Mouse (Mus musculus): ENCODE results near the gene Zfhx2.
"Not testable (repeated sequence)": the region's sequence is repeated elsewhere in the genome, so short reads cannot be mapped to it uniquely, and the experiment has no call there.

Gene Zfhx2

GRCm38 (mm10) chr14:55077481-55078365 lies 14.4 kb downstream of the Zfhx2 start:
- no peak for DNase-seq

GRCm38 (mm10) chr14:55076956-55077355 lies 15.2 kb downstream of the Zfhx2 start:
- no peak for DNase-seq

- DNase-seq: no peak
These were observed 15.9 kb downstream of the Zfhx2 start for GRCm38 (mm10) chr14:55076224-55076623.

GRCm38 (mm10) chr14:55074416-55074815 lies 17.7 kb downstream of the Zfhx2 start:
- DNase-seq: no peak

- no peak for DNase-seq
These were observed 20.4 kb downstream of the Zfhx2 start for GRCm38 (mm10) chr14:55071756-55072155.

GRCm38 (mm10) chr14:55066042-55066441 lies 26.1 kb downstream of the Zfhx2 start:
- DNase-seq: no peak

GRCm38 (mm10) chr14:55065391-55065790 lies 26.7 kb downstream of the Zfhx2 start:
- DNase-seq: no peak

GRCm38 (mm10) chr14:55064481-55065370 lies 27.4 kb downstream of the Zfhx2 start:
- no peak for DNase-seq

GRCm38 (mm10) chr14:55063581-55064381 lies 28.3 kb downstream of the Zfhx2 start:
- DNase-seq: no peak

GRCm38 (mm10) chr14:55063117-55063516 lies 29.0 kb downstream of the Zfhx2 start:
- no peak for DNase-seq

GRCm38 (mm10) chr14:55062626-55063025 lies 29.5 kb downstream of the Zfhx2 start:
- DNase-seq: no peak

- DNase-seq: no peak
These were observed 30.3 kb downstream of the Zfhx2 start for GRCm38 (mm10) chr14:55061845-55062244.

- peak; percentile 37 to 55 for DNase-seq
These were observed 32.2 kb downstream of the Zfhx2 start for GRCm38 (mm10) chr14:55059931-55060330.

GRCm38 (mm10) chr14:55059009-55059408 lies 33.1 kb downstream of the Zfhx2 start:
- DNase-seq: no peak

- peak; percentile 21 to 41 for DNase-seq
These were observed 36.8 kb downstream of the Zfhx2 start for GRCm38 (mm10) chr14:55055167-55055834.

GRCm38 (mm10) chr14:55054191-55054749 lies 37.9 kb downstream of the Zfhx2 start:
- no peak for DNase-seq

- peak; percentile 40 to 59 for DNase-seq
These were observed 38.4 kb downstream of the Zfhx2 start for GRCm38 (mm10) chr14:55053708-55054190.

GRCm38 (mm10) chr14:55053050-55053449 lies 39.1 kb downstream of the Zfhx2 start:
- no peak for DNase-seq

- DNase-seq: no peak
These were observed 39.6 kb downstream of the Zfhx2 start for GRCm38 (mm10) chr14:55052496-55052895.

- DNase-seq: no peak
These were observed 44.1 kb downstream of the Zfhx2 start for GRCm38 (mm10) chr14:55047971-55048531.

- not testable (repeated sequence) for DNase-seq
These were observed 48.4 kb downstream of the Zfhx2 start for GRCm38 (mm10) chr14:55043694-55044093.
